Mouse (Mus musculus) T-helper 1 cell (primary cell): ENCODE measurements at regions not wholly inside any gene's neighbourhood (a gene's known extent, or its start where the extent isn't known, plus 50 kb on each side); places are given as distances from the start of the nearest gene placed in this dataset.

ENCODE experiments used
- in situ Hi-C: fragments of 300-600 bp; cut with MboI, MseI; formaldehyde crosslinking; loops from one replicate; pipeline ENCODE4 v1.15.1; 2025; ENCODE audit warnings: high pct_unique_total_duplicates

DNA sequence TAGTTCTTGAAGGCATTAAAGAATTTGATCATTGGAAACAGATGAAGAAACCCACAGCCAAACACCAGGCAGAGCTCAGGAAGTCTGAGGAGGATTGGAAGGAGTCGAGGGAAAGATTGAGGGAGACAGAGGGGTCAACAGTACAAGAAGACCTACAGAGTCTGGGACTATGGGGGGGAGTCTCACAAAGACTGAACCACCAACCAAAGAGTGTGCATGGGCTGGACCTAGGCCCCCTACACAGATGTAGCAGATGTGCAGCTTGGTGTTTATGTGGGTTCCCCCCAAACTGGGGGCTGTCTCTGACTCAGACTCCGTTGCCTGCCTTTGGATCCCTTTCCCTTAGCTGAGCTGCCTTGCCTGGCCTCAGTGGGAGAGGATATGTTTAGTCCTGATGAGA lies 71.5 kb upstream of the Bmp2k start:
- in situ Hi-C loops, result no loop called here

DNA sequence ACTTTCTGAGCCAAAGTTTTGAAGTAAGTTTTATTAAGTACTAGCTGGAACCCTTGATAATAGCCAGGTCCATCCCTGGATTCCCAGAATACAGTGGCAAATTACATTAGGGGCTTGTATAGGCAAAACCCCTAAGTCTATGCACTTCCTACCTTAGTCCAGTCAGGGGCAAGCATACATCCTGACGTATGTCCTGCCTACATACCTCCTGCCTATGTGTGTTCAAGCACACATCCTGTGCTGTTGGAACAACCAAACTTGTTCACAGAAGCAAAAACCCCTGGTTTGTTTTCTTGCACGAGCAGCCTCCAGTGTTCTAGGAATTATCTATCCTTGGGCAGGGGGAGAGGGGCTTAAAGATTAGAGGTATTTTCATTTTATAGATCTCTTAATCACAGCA lies 66.4 kb upstream of the Bmp2k start:
- in situ Hi-C loops, result no loop called here

- in situ Hi-C loops, result no loop called here
These were observed 65.8 kb upstream of the Bmp2k start for GRCm38 (mm10) chr5:96931576-96932152.

DNA sequence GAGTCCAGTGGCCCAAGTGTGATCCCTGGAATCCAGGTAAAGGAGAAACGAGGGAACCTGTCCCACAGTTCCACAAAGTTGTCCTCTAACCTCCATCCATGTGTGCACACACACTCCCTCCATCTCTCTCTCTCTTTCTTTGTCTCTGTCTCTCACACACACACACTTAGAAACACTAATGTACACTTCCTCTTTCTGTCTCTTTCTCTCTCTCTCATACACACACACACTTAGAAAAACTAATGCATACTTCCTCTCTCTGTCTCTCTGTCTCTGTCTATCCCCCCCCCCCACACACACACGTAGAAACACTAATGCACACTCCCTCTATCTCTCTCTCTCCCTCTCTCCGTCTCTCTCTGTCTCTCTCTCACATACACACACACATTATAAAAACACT lies 61.2 kb upstream of the Bmp2k start:
- in situ Hi-C loops, result no loop called here

DNA sequence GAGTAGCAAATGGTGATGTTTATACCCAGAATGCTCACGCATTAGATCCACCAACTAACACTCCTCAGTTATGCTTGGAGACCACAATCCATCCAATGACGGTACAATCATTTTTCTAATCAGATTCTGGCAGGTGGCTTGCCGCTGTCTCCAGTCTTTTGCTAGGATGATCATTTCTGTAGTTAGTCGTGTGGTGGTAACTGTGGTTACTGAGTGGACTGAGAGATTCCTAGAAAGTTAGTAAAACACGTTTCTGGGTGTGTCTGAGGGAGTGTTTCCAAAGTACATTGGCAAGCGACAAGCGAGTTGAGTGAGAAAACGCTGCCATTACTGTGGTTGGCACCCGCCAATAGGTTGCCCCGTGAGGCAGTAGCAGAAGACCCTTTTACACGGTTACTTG lies 58.8 kb upstream of the Bmp2k start:
- in situ Hi-C loops, result no loop called here

GRCm38 (mm10) chr5:96939273-96939672 lies 58.2 kb upstream of the Bmp2k start:
- in situ Hi-C loops, result no loop called here

GRCm38 (mm10) chr5:96940170-96941086 lies 57.1 kb upstream of the Bmp2k start:
- in situ Hi-C loops, result loop anchor here (10.0 kb wide), 1 partner anchor 1924 kb away; no protein-coding TSS in a partner anchor

GRCm38 (mm10) chr5:96941087-96941468 lies 56.4 kb upstream of the Bmp2k start:
- in situ Hi-C loops, result loop anchor here (10.0 kb wide), 1 partner anchor 1924 kb away; no protein-coding TSS in a partner anchor

GRCm38 (mm10) chr5:96941518-96941917 lies 56.0 kb upstream of the Bmp2k start:
- in situ Hi-C loops, result loop anchor here (10.0 kb wide), 1 partner anchor 1923 kb away; no protein-coding TSS in a partner anchor
